Mouse (Mus musculus) stomach, postnatal 0 days (tissue): ENCODE measurements around the gene Ccpg1os.

Experiments used
- CTCF ChIP-seq: IDR thresholded peaks from 2 replicates; pipeline ENCODE4 v1.5.1; 2016; ENCODE audit warnings: antibody characterized with exemption, low read depth, mild to moderate bottlenecking, moderate library complexity
- EP300 ChIP-seq: optimal IDR thresholded peaks from 2 replicates; pipeline ENCODE3; 2016; ENCODE audit warnings: antibody characterized with exemption

- TF ChIP-seq CTCF (peak; percentile 48), EP300 (no peak)
Measured at GRCm38 (mm10) chr9:72943424-72943823, 41.8 kb downstream of the Ccpg1os start.
